Mouse (Mus musculus) right cerebral cortex, postnatal 4 days (tissue): Measurements from ENCODE around the gene Stag1.

ENCODE experiments used
- DNase-seq: peaks from one replicate; pipeline ENCODE4 v3.0.0-alpha.2; 2022

Gene Stag1

DNA sequence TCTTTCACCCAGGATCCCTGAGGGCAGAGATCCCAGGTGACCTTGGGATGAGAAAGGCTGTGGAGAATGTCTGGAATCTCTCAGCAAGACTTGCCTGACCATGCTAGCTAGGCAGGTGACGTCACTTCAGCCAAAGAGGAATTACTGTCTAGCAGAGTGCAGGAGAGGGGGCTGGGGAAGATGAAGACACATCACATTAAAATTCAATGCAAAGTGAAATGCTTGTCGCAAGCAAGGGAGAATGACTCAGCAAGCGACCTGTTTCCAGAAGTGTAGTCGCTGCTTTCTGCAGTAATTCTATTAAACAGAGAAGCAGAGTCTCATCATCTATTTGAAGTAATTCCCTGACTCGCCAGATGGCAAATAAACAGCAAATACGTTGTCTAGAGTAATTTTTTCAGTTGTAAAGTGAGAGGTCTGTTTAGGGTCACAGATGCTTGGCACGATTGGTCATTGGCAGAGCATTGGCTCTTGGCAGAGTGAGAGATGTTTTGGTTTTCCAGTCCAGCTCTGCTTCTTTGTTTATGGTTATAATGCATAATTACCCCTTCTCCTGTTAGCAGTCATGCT, 8.5 kb downstream of the Stag1 start:
- DNase-seq, result peak; percentile 12

DNA sequence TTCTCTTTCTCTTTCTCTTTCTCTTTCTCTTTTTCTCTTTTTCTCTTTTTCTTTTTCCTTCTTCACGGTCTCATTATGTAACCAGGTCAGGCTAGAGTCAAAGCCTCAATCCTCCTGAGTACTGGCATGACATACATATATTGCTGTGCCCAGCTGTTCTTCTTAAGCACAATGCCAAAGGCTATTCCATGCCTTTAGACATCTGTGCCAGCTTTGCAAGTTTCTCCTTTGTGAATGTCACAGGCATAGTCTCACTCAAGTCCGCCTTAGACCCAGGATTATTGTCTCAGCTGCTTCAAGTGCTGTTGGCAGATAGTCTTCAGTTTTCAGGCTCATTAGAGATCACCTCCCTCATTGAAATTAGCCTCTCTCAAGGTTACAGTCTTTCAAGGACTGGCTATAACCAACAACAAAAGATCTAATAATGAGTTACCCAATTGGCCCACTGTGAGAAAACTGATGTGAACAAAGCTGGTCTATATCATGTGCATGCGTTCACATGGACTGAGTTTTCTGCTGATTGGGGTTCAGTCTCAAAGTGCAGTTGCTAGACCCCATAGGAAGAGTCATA, 16.0 kb downstream of the Stag1 start:
- DNase-seq, result no peak

DNA sequence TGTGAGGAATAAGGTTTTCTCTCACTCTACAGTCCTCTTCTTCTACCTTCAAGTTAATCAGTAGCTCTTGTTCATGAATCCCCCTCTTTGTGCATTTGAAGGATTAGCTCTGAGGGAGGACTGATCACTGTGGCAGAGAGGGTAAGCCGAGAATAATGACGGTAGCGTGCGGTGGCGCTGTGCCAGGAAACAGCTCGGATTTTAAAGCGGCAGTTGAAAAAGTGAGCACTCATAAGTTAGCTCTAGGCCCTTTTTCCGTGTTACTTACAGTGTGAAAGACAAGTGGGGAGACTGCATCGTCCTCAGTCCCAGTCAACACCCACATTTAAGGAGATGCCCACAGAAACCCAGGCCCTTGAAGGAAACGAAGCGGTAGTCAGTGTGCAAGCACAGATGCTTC, 19.3 kb downstream of the Stag1 start:
- peak; percentile 56 for DNase-seq

DNA sequence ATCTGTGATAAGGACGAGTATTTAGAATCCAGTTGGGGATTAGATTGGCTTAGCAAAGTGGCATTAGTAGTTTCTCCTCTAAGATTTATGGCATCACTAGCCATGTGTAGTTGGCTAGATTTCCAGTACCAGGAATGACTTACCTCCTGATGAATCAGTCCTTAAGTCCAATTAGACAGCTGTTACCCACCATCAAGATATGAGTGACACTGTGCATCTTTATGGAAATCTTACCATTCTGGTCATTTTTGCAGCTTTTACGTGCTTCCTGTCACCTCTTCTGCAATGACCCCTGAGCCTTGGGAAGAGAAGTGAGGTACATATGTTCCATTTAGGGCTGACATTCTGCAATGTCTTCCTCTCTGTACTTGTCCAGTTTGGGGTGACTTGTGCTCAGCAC, 28.7 kb downstream of the Stag1 start:
- DNase-seq, result no peak

DNA sequence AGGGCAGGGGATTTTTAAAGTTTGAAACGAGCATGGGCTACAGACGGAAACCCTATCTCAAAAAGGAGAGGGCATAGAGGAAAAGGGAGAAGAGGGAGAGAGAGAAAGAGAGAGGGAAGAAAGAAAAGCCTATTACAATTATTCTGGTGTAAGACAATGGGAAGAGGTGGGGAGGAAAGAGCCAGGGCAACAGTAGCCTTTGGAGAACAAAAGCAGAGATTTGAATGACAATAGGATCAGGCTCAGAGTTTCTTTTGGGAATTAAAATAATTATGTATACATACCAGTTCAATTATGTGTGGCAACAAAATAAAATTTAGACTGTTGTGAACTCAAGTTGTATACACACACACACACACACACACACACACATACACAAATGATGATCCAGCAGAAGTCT, 43.2 kb downstream of the Stag1 start:
- no peak for DNase-seq

DNA sequence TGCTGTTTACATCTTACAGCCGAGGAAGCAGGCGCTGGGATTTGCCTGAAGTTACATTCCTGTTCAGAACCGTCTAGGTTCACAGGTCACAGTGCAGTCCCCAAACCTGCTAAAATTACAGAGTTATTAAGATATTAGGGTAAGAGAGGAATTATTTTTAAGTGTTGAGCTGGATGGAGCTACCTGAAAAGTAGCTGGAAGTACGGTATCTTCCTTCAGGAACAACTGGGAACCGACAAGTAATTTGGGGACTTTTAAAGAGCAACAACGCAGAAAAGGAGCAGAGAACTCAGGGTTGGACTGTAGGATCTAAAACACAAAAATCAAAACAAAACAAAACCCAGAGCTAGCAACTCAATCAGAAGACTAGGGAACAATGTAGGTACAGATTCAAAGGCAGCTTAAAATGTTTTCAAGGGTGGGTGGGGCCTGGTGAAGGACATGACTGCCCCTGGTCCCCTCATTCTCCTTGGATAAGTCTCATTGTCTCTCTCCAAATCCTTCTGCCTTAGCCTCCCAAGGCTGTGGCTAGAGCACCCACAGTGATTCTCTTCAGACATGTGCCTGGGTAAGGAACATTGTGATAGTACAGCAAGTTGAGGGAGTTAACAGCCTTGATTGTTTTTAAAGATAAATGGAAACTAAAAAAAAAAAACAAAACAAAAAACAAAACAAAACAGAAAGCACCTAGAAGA, 43.9 kb downstream of the Stag1 start:
- DNase-seq, result no peak

DNA sequence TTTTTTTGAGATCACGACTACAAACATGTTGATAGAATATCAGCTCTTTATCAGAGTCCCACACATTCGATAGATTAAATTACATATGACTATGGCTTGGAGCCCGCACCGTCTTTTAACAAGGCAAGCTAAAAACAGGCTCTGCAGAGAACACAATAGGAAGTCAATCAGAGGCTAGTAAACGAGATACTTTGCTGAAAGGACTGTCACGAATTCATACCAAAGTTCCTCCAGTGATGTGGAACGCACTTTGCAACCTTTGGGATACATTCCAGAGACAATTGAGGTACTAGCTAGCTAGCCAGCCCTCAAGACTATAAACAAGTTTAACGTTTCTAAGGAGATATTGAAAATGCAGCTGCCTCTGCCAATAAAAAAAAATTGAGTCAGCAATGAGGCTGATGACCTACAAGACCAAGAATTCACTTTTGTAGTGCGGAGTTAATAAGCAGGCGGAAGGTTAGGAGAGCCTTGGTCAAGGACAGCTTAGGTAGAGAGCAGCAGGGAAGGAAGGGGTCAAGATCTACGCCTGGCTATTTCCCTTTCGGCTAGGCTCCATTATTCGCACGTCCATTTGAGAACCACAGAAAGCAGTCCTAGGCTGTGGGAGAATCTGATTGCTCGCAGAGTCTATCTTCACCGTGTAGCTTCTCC, 44.7 kb downstream of the Stag1 start:
- no peak for DNase-seq

DNA sequence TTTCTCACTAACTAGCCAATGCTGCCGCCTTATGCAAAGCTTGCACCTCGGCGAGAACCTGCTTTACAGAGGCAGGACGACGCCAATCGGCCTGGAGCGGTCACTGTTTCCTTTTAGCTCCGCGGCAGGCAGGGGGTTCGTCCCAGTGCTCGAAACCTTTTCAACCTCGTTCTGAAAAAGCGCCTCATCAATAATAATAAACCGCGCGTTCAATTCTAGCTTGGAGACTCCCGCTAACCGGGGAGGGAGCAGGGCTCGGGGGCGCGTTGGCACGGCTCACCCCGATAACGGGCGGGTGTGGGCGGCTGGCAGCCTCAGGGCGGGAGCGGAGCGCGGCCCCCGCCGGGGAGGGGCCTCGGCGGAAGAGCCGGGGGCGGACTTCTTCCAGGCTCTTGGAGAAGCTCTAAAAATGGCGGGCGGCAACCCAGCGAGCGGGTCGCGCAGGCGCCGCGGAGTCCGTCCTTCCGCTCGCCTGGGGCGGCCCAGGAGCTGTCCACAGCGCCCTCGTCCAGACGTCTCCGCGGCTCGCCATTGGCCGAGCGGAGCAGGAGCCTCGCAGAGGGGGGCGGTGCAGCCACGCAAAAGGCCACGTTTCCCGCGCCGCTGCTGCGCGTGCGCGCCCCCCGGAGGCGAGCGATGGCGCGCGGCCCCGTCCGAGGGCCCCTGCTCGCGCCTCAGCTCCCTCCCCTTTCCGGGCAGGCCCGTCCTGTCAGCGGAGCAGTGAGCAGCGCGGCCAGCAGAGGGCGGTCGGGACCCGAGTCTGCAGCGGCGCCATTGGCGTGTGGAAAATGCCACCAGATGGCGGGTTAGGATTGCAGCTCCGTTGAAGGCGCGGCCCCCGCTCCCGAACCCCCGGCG, 45.5 kb downstream of the Stag1 start:
- peak; percentile 100 for DNase-seq

DNA sequence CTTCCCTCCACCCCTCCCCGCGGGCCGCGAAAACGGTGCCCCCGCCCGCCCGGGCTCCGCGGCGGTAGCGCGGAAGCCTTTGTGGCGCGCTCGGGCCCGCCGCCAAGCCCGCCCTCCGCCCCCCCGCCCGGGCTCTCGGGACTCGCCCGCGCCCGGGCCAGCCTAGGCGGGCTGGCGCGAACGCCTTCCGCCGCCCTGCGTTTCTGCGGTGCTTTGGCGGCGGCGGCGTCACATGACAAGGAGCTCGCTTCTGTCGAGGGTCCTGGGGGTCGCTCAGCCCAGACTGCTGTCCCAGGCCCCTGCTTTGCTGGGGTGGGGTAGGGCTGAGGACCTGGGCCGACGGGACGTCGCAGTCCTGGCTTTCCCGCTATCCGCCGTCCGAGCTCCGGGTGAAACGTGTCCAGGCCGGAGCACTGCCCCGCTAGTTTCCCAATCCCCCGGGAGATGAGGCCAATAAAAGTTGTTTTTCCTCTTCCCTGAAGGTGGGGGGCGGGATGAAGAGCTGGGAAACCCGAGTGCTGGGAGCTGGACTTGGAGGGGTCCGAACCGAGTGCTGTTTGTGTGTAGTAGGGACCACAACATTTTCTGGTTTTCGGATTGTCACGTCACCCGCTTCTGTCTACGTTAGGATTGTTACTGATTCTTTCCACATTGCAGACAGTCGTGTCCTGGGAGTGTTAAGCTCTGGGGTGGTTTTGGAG, 46.6 kb downstream of the Stag1 start:
- DNase-seq, result peak; percentile 64

DNA sequence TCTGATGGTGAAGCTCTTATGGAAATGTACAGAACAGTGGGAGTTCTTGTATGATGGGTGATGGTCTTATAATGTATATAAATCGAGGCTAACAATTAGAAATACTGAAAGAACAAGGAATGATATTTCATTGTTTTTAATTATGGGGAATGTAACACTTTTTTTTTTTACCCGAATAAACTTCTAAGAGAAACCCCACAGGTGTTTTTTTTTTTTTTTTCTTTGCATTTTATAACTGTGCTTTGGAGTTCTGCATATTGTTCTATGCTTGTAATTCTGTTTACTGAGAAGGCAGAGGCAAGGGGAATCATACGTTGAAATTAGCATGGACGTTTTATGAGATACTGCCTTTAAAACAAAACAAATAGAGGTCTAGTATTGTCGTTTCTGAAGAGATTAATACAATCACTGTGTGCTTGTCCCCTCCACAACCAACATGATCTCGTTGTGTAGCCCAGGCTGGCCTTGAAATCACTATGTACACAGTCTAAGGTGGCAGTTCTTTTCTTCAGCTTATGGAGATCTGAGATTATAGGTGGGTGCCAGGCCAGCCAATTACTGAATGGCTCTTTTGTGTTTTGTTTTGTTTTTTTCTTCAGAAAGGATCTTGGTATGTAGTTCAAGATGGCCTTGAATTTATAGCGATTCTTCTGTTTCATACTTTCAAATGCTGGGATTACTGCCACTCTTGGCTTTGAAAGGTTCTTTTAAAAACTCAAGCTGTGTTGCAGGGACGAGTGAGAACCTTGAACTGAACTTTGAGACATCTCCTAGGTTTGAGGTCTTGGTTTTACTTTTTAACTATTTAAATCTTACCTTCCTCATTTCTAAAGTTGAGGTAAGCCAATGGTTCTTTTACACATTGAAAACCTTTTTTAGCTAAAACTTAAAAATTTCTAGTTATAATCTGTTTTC, 47.7 kb downstream of the Stag1 start:
- DNase-seq, result no peak

DNA sequence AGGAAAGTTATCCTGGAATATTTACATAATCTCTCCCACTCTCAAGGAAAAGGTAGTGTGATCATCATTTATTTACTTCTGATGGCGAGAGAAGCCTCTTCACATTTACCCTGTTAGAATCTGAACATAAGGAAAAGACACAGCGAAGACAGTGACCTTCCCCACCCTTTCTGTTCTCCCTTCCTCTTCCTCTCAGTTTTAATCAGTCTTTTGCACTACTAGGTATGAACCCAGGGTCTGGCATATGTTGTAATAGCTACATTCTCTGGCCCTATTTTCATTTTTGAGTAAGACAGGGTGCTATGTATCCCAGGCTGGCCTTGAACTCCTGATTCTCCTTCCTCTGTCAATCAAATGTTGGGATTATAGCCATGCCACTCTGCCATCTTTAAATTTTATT, 48.7 kb downstream of the Stag1 start:
- DNase-seq, result no peak

DNA sequence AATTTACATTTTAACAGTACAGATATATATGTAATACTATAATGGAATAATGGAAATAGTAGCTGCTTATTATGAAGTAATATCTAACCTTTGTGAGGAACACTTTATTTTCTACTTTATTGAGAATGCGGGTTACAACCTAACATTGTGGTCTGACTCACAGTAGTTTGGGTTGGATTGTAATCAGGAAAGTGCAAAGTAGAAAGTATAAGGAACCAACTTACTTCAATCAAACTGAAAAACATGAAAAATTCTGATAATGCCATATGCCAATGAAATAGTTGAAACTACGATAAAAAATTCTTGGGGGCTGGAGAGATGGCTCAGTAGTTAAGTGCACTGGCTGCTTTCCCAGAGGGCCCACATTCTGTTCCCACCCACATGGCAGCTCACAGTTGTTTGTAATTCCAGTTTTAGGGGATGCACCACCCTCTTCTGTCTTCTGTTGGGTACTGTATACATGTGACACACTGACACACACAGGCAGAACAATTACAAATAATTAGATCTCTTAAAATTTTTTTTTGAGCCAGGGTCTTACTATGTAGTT, 50.3 kb downstream of the Stag1 start:
- no peak for DNase-seq

DNA sequence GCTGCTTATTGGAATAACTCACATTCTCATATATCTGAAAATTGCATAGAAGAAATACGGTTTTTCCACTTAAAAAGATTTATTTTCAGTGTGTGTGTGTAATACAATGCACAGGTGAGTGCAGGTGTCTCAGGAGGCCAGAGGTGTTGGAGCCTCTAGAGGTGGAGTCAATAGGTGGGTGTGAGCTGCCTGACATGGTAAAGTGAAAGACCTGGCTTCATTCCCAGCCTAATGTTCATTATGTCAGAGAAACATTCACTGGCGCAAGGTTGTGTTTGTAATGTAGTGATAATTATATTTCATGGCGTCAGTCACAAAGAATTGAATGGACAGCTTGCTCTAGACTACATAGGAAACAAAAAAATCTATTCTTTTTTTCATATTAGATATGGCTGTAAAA, 56.5 kb downstream of the Stag1 start:
- no peak for DNase-seq

DNA sequence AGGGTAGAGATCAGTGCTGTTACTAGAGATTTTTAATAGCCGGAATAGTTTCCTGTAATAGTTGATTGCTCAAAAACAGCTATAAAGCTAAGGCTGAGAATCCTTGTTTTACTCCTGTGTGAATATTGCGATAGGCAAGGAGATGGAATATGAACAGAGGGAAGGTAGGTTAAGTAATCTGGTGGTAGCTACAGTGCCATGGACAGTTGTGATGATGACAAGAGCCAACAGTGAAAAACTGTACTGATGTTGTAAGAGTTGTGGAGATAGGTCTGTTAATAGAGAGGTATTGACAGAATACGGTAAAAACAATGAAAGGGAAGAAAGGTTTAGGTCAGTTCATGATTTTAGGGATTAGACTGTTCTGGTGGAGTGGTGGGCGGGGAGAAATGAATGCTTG, 58.5 kb downstream of the Stag1 start:
- no peak for DNase-seq

DNA sequence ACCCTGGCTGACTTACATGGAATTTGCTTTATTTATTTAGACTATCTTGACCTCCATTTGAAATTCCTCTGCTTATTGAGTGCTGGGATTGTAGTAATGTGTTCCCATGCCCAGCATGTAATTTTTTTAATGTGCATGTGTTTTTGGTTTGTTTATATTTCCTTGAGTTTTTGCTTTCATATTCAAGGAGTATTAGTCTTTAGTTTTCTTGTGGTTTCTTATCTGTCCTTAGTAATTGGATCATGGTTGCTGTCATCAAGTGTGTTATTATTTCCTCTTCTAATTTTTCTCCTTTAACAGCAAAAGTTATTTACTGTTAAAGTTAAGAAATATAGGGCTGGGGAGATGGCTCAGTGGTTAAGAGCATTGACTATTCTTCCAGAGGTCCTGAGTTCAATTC, 63.0 kb downstream of the Stag1 start:
- no peak for DNase-seq

DNA sequence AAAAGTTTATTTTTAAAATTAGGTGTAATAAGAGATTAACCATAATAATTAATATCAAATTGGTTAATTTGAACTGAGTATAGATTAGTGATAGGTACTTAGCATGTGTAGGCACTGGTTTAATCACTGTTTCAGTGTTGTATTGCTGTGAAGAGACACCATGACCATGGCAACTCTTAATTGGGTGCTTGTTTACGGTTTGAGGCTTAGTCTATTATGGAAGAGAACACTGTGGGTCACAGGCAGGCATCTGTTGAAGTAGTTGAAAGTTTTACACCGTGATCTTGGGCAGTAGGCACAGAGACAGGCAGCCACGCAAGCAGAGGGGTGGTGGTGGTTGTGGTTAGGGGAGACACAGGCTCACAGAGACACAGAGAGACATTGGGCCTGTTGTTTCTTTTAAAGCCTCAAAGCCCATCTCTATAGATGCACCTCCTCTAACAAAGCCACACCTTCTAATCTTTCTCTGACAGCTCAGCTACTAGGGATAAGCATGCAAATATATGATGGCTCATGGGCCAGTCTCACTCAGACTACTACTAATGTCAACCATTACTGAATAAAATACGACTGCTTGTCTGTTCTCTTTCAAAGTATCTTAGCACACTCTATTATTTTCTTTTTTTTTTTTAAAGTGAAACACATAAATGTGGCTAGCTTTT, 66.0 kb downstream of the Stag1 start:
- no peak for DNase-seq

DNA sequence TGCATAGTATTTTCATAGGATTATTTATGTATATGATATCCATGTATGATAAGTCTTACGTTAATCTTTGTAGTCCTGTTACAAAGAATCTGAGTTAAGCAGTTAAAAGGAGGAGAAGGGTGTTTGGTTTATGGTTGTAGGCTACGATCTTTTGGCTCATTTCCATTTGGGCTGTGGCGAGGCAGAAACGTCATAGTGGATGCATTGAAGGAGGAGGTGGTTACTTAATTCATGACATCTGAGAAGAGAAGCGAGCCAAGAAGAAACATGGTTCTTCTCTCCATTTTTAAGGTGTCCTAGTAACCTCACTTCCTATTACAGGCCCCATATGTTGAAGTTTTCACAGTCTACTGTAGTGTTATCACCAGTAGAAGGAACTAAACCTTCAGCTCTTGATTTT, 72.6 kb downstream of the Stag1 start:
- DNase-seq, result no peak

DNA sequence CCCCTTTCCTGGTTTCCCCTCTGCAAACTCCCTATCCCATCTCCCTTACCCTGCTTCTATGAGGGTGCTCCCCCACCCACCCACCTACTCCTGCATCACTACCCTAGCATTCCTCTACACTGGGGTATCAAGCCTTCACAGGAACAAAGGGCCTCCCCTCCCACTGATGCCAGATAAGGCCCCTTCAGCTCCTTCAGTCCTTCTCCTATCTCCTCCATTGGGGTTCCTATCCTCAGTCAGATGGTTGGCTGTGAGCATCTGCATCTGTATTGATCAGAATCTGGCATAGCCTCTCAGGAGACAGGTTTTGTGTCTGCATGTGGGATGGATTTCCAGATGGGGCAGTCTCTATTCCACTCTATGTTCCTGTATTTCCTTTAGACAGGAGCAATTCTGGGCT, 81.4 kb downstream of the Stag1 start:
- DNase-seq, result no peak

DNA sequence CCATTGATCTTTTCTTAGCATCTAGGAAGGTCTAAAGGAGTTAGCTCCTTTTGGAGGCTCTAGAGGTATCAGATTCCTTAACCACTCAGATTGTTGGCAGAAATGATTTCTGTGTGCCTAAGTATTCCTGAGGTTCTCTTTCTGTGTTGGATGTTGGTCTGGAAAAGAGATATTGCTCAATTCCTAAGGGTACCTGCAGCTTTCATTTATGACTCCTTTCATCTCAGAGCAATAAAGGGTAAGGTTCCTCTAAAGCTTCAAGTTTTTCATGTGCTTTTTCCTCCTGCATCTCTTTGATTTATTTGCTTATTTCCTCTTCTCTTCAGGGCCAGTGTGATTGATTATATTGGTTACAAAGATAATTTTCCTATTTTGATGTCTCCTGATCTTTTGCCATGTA, 84.7 kb downstream of the Stag1 start:
- DNase-seq, result no peak

DNA sequence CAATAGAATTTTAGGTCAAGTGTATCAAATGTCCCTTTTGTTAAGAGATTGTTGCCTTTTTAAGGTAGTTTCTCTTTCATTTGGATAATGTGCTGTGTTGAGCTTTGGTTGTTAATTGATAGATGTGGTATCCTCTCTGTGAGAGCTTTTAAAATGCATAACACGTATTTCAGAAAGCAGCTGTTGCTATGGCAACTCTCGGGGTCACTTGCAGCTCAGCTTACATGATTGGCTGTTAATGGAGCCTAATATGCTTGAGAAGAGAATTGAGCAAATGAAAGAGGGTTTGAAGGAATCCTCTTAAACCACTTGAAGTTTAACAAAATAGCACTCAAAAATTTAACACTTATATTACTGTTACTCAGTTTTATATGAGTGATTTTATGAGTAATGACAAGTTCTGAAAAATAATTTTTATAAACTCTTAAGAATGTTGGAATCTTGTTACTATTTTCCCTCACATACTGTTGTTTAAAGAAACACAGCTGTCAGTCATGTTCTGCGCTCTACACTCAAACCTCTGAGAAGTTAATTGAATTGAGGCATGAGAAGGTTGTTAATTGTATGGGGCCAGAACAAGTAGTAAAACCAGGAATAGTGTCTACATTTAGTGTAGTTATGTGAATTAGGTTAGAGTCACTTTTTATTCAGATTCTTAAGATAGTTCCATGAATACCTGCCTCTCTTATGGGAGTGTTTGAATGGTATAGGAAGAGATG, 88.3 kb downstream of the Stag1 start:
- DNase-seq, result peak; percentile 21
